In the genomic region with DNA sequence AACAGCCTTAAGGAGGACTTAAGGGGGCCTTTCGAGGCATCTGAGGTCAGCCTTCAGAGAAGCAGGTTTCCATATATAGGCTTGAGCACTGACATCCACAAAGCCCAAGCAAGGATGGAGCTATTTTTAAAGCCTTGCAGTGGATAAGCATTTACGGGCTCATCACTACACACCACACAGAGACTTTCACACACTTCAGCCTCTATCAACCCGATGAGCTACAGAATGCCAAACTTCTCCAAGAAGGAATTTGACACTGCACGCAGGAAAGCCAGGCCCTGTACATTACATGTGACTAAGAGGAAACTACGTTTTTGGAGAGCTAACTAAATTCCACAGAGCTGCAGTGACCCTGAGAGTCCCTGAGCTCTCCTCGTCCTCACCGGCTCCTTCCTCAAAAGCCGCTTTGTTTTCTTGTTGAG, we compare ENCODE assay signal across 11 mouse cellular contexts. TPM values are rescaled to one million over a fixed set of nuclear protein-coding genes. Genes with fewer than 3 reads are reported as not detected.
A peak's percentile ranks its signal among the peaks of the same experiment; 100 is the strongest.
DNase-seq lines count a peak whose midpoint lies in the region; ATAC-seq lines count a peak whose summit lies in the region.
"Had no signal": no experiment of that assay in that cellular context is flagged by ENCODE, and none has a peak within 500 bp of the region (broad histone marks: within the 10 kb centered on the region; RNA-seq: fewer than 3 reads in every experiment).

No protein-coding gene starts in this region.

- H3K27ac ChIP-seq in limb, embryonic 12.5 days, result peak overlapping the region; percentile 26; the same call in 1 of the 2 replicates
- H3K27ac ChIP-seq in limb, embryonic 10.5 days, result no peak overlapping the region
- peak overlapping the region; percentile 49 for H3K27ac ChIP-seq in embryonic facial prominence, embryonic 14.5 days (replicated peaks; ENCODE audit: low read depth, low read length)
- peak overlapping the region; percentile 97 for H3K27ac ChIP-seq in heart, embryonic 13.5 days (replicated peaks)
- no peak overlapping the region for H3K27ac ChIP-seq in midbrain, embryonic 13.5 days

- no peaks in the 10 kb centered on the region for H3K36me3 ChIP-seq in limb, embryonic 12.5 days
- 0 out of 2 replicates have a peak, but pooled peaks cover 8% of the 10 kb centered on the region for H3K36me3 ChIP-seq in limb, embryonic 10.5 days
- no peaks in the 10 kb centered on the region for H3K36me3 ChIP-seq in embryonic facial prominence, embryonic 14.5 days (ENCODE audit: control insufficient read depth, insufficient read depth, low read length)
- H3K36me3 ChIP-seq in heart, embryonic 13.5 days, result peaks cover 53% of the 10 kb centered on the region
- H3K36me3 ChIP-seq in midbrain, embryonic 13.5 days, result no peaks in the 10 kb centered on the region

- intact Hi-C loops in left cerebral cortex, postnatal 14 days (cut with DNase I), result no loop called here

- H3K4me1 ChIP-seq in limb, embryonic 12.5 days (replicated peaks), result peaks cover 10% of the 10 kb centered on the region; the same call in 1 of the 2 replicates
- peaks cover 9% of the 10 kb centered on the region; the same call in 1 of the 2 replicates for H3K4me1 ChIP-seq in limb, embryonic 10.5 days
- peaks cover 10% of the 10 kb centered on the region for H3K4me1 ChIP-seq in embryonic facial prominence, embryonic 14.5 days (ENCODE audit: control insufficient read depth, insufficient read depth, low read length)
- H3K4me1 ChIP-seq in heart, embryonic 13.5 days, result peaks cover 81% of the 10 kb centered on the region
- no peaks in the 10 kb centered on the region for H3K4me1 ChIP-seq in midbrain, embryonic 13.5 days (replicated peaks)

- no peak for DNase-seq in limb, embryonic 10.5 days (ENCODE audit: low spot score)
- DNase-seq in embryonic facial prominence, embryonic 14.5 days (ENCODE audit: low spot score), result peak; percentile 57
- DNase-seq in skeletal muscle tissue, adult 2 months (ENCODE audit: low read depth, low spot score), result peak; percentile 67
- DNase-seq in left cerebral cortex, postnatal 14 days (ENCODE audit: low spot score in 2 of 2), result no peak
- DNase-seq: cerebellum, postnatal 25 days had no signal

- no peak for ATAC-seq in limb, embryonic 12.5 days (ENCODE audit: insufficient number of reproducible peaks, insufficient read depth, low FRiP score, low TSS enrichment, low read depth)
- peak; percentile 70; the same call in 1 of the 2 replicates for ATAC-seq in embryonic facial prominence, embryonic 14.5 days (ENCODE audit: low read depth)
- peak; percentile 60; the same call in 1 of the 2 replicates for ATAC-seq in heart, embryonic 13.5 days (ENCODE audit: extremely low read depth, insufficient number of reproducible peaks, low FRiP score, low TSS enrichment)
- no peak for ATAC-seq in midbrain, embryonic 13.5 days
- ATAC-seq: inflammation-experienced regulatory T-cells, adult 6 months; midbrain, embryonic 16.5 days had no signal

- no peaks in the 10 kb centered on the region for H3K9me3 ChIP-seq in limb, embryonic 12.5 days
- H3K9me3 ChIP-seq in limb, embryonic 10.5 days (replicated peaks), result no peaks in the 10 kb centered on the region
- no peaks in the 10 kb centered on the region for H3K9me3 ChIP-seq in embryonic facial prominence, embryonic 14.5 days (ENCODE audit: control insufficient read depth, low read length)
- no peaks in the 10 kb centered on the region for H3K9me3 ChIP-seq in heart, embryonic 13.5 days
- H3K9me3 ChIP-seq in midbrain, embryonic 13.5 days, result no peaks in the 10 kb centered on the region

- 72% methylated on average over 8 of the region's 8 CpGs for WGBS in limb, embryonic 12.5 days
- WGBS in limb, embryonic 10.5 days, result 84% methylated on average over 8 of the region's 8 CpGs
- 25% methylated on average over 8 of the region's 8 CpGs for WGBS in embryonic facial prominence, embryonic 14.5 days
- 12% methylated on average over 8 of the region's 8 CpGs for WGBS in heart, embryonic 13.5 days
- WGBS in midbrain, embryonic 13.5 days, result 84% methylated on average over 8 of the region's 8 CpGs

- no peak overlapping the region for H3K9ac ChIP-seq in limb, embryonic 12.5 days (replicated peaks)
- no peak overlapping the region for H3K9ac ChIP-seq in embryonic facial prominence, embryonic 14.5 days (ENCODE audit: low read depth, low read length)
- peak overlapping the region; percentile 69 for H3K9ac ChIP-seq in heart, embryonic 13.5 days
- no peak overlapping the region for H3K9ac ChIP-seq in midbrain, embryonic 13.5 days (replicated peaks)

- no peak overlapping the region for H3K4me3 ChIP-seq in limb, embryonic 12.5 days (replicated peaks)
- H3K4me3 ChIP-seq in limb, embryonic 10.5 days, result no peak overlapping the region
- no peak overlapping the region for H3K4me3 ChIP-seq in embryonic facial prominence, embryonic 14.5 days (ENCODE audit: low read depth, low read length)
- no peak overlapping the region for H3K4me3 ChIP-seq in heart, embryonic 13.5 days
- no peak overlapping the region for H3K4me3 ChIP-seq in midbrain, embryonic 13.5 days (replicated peaks)

- no peak overlapping the region for H3K4me2 ChIP-seq in limb, embryonic 12.5 days
- no peak overlapping the region for H3K4me2 ChIP-seq in embryonic facial prominence, embryonic 14.5 days (ENCODE audit: low read depth, low read length)
- H3K4me2 ChIP-seq in heart, embryonic 13.5 days, result peak overlapping the region; percentile 36
- no peak overlapping the region for H3K4me2 ChIP-seq in midbrain, embryonic 13.5 days (replicated peaks)
- H3K4me2 ChIP-seq: liver, embryonic 11.5 days had no signal

- no peaks in the 10 kb centered on the region for H3K27me3 ChIP-seq in limb, embryonic 12.5 days
- no peaks in the 10 kb centered on the region for H3K27me3 ChIP-seq in limb, embryonic 10.5 days (ENCODE audit: low read depth, poor library complexity, severe bottlenecking)
- H3K27me3 ChIP-seq in embryonic facial prominence, embryonic 14.5 days (replicated peaks; ENCODE audit: control insufficient read depth, insufficient read depth, low read length), result no peaks in the 10 kb centered on the region
- H3K27me3 ChIP-seq in heart, embryonic 13.5 days (replicated peaks), result no peaks in the 10 kb centered on the region
- H3K27me3 ChIP-seq in midbrain, embryonic 13.5 days, result no peaks in the 10 kb centered on the region

RNA-seq across cellular contexts. Expression of a gene that starts 55.6 kb away (rescaled TPM):
- 27.9 and 28.2 TPM in 2 replicates for polyA plus RNA-seq in limb, embryonic 12.5 days (2016; fragmentation: Nextera tagmentation; extraction: Ambion mirVana)
- 25.3 and 27.5 TPM in 2 replicates for polyA plus RNA-seq in limb, embryonic 10.5 days (2016; fragmentation: Nextera tagmentation; extraction: Ambion mirVana)
- polyA plus RNA-seq in embryonic facial prominence, embryonic 14.5 days (2014; fragmentation: Nextera tagmentation; extraction: Ambion mirVana), result 56.4 and 60.8 TPM in 2 replicates
- 164 and 183 TPM in 2 replicates for polyA plus RNA-seq in heart, embryonic 13.5 days (2015; fragmentation: Nextera tagmentation; extraction: Ambion mirVana)
- 14.1 and 16.4 TPM in 2 replicates for polyA plus RNA-seq in midbrain, embryonic 13.5 days (2015; fragmentation: Nextera tagmentation; extraction: Ambion mirVana)
- 10 to 100 TPM; 11.6 TPM for total RNA-seq in left cerebral cortex, postnatal 14 days (2021)

Comparison
In these comparisons a context has a peak if more than half of its experiments do, and no peak if none do; other contexts are left out.
1. H3K27ac ChIP-seq: peak in limb, embryonic 12.5 days (single experiment), embryonic facial prominence, embryonic 14.5 days (single experiment) and heart, embryonic 13.5 days (single experiment); none in limb, embryonic 10.5 days (single experiment) and midbrain, embryonic 13.5 days (single experiment).
2. ATAC-seq: peak in embryonic facial prominence, embryonic 14.5 days (single experiment) and heart, embryonic 13.5 days (single experiment); none in limb, embryonic 12.5 days (single experiment) and midbrain, embryonic 13.5 days (single experiment).
3. DNase-seq: peak in embryonic facial prominence, embryonic 14.5 days (single experiment) and skeletal muscle tissue, adult 2 months (single experiment); none in limb, embryonic 10.5 days (single experiment) and left cerebral cortex, postnatal 14 days (0 of 2).